Mouse (Mus musculus) liver, embryonic 18 days (tissue): Measurements from ENCODE around the gene Wbp1. TPM values are rescaled to one million over a fixed set of nuclear protein-coding genes. Genes with fewer than 3 reads are reported as not detected.

Source experiments
- polyA plus RNA-seq: library from polyadenylated mRNA; depleted of rRNA; stranded (reverse); fragments of >200 nt; gene quantifications from 2 replicates; pipeline ENCODE4 v1.2.3, GENCODE M21; 2012; rRNA removed

The Wbp1 gene
- 24.7 and 26.2 TPM in 2 replicates for polyA plus RNA-seq

GRCm38 (mm10) chr6:83120930-83121862 is at the start of gene Wbp1:
TSS of gene Wbp1 (minus strand) at chr6:83121559.

GRCm38 (mm10) chr6:83165607-83166242 is 44.4 kb upstream of the Wbp1 start, which contains the start of gene Dctn1:
TSS of gene Dctn1 (plus strand) at chr6:83165920.

GRCm38 (mm10) chr6:83156259-83156684 is 34.9 kb upstream of the Wbp1 start, which contains the start of the genes Wdr54 and 1700003E16Rik:
TSS of gene Wdr54 (minus strand) at chr6:83156397.
TSS of gene 1700003E16Rik (plus strand) at chr6:83156404.

GRCm38 (mm10) chr6:83134951-83135513 is 13.7 kb upstream of the Wbp1 start, which contains the start of gene Rtkn:
TSS of gene Rtkn (plus strand) at chr6:83135463.

GRCm38 (mm10) chr6:83125331-83125730 is 4.0 kb upstream of the Wbp1 start, which contains the start of gene Ino80b:
TSS of gene Ino80b (minus strand) at chr6:83125431.

GRCm38 (mm10) chr6:83115011-83115671 is 6.2 kb downstream of the Wbp1 start, which contains the start of gene Mogs:
TSS of gene Mogs (plus strand) at chr6:83115496.

GRCm38 (mm10) chr6:83108762-83109668 is 12.3 kb downstream of the Wbp1 start, which contains the start of gene Mrpl53:
TSS of gene Mrpl53 (plus strand) at chr6:83109040.

GRCm38 (mm10) chr6:83101316-83101687 is 20.1 kb downstream of the Wbp1 start, which contains the start of the genes Ccdc142 and Gm42688:
TSS of gene Ccdc142 (plus strand) at chr6:83101601.
TSS of gene Gm42688 (plus strand) at chr6:83101617.

GRCm38 (mm10) chr6:83086121-83087035 is 35.0 kb downstream of the Wbp1 start, which contains the start of gene Lbx2:
TSS of gene Lbx2 (plus strand) at chr6:83086367.

GRCm38 (mm10) chr6:83077630-83078323 is 43.6 kb downstream of the Wbp1 start, which contains the start of gene Pcgf1:
TSS of gene Pcgf1 (plus strand) at chr6:83077869.

GRCm38 (mm10) chr6:83070247-83070310 is 51.3 kb downstream of the Wbp1 start, which contains the start of gene Tlx2:
TSS of gene Tlx2 (minus strand) at chr6:83070293.

Other genes starting within 250 kb of the Wbp1 start
- gene Sema4f, start 181.8 kb downstream of the Wbp1 start, polyA plus RNA-seq, result 0.09 and 0.10 TPM in 2 replicates
- gene M1ap, start 174.7 kb downstream of the Wbp1 start, polyA plus RNA-seq, result 2.1 and 2.9 TPM in 2 replicates
- gene Dok1, start 88.1 kb downstream of the Wbp1 start, polyA plus RNA-seq, result 8.1 TPM in 2 replicates
- gene Loxl3, start 87.4 kb downstream of the Wbp1 start, polyA plus RNA-seq, result 1.7 and 1.8 TPM in 2 replicates
- 160 and 172 TPM in 2 replicates for gene Aup1, start 67.0 kb downstream of the Wbp1 start, polyA plus RNA-seq
- gene Htra2, start 66.3 kb downstream of the Wbp1 start, polyA plus RNA-seq, result 36.8 and 39.4 TPM in 2 replicates
- 13.9 and 14.9 TPM in 2 replicates for gene Dqx1, start 63.7 kb downstream of the Wbp1 start, polyA plus RNA-seq
- not detected in 2 replicates for gene Tlx2, start 51.3 kb downstream of the Wbp1 start, polyA plus RNA-seq
- 14.5 and 15.4 TPM in 2 replicates for gene Pcgf1, start 43.7 kb downstream of the Wbp1 start, polyA plus RNA-seq
- gene Lbx2, start 35.2 kb downstream of the Wbp1 start, polyA plus RNA-seq, result 0.29 and 0.47 TPM in 2 replicates
- 0.85 and 1.0 TPM in 2 replicates for gene Ccdc142, start 20.0 kb downstream of the Wbp1 start, polyA plus RNA-seq
- 1.5 and 2.0 TPM in 2 replicates for gene Gm42688, start 19.9 kb downstream of the Wbp1 start, polyA plus RNA-seq
- 49.4 and 73.2 TPM in 2 replicates for gene Mrpl53, start 12.5 kb downstream of the Wbp1 start, polyA plus RNA-seq
- gene Mogs, start 6.1 kb downstream of the Wbp1 start, polyA plus RNA-seq, result 32.2 and 36.3 TPM in 2 replicates
- 8.5 and 10.0 TPM in 2 replicates for gene Ino80b, start 3.9 kb upstream of the Wbp1 start, polyA plus RNA-seq
- 19.0 and 22.3 TPM in 2 replicates for gene Rtkn, start 13.9 kb upstream of the Wbp1 start, polyA plus RNA-seq
- gene Wdr54, start 34.8 kb upstream of the Wbp1 start, polyA plus RNA-seq, result 0.36 and 0.39 TPM in 2 replicates
- gene 1700003E16Rik, start 34.8 kb upstream of the Wbp1 start, polyA plus RNA-seq, result 0.02 and 0.04 TPM in 2 replicates
- 16.8 and 23.5 TPM in 2 replicates for gene Dctn1, start 44.4 kb upstream of the Wbp1 start, polyA plus RNA-seq
- 0.05 TPM in 2 replicates for gene Slc4a5, start 98.3 kb upstream of the Wbp1 start, polyA plus RNA-seq
- gene Mthfd2, start 204.3 kb upstream of the Wbp1 start, polyA plus RNA-seq, result 18.5 and 21.5 TPM in 2 replicates
- gene Mob1a, start 204.5 kb upstream of the Wbp1 start, polyA plus RNA-seq, result 19.4 and 21.9 TPM in 2 replicates
- gene Bola3, start 227.6 kb upstream of the Wbp1 start, polyA plus RNA-seq, result 58.3 and 59.1 TPM in 2 replicates